Mouse (Mus musculus): ENCODE results near the gene Cideb. TPM values are rescaled to one million over a fixed set of nuclear protein-coding genes. Genes with fewer than 3 reads are reported as not detected.

The Cideb gene
- total and polyA plus RNA-seq, 2 experiments from 2014 or later: 0.34 to 3.6 TPM

GRCm38 (mm10) chr14:55721700-55722437 is 36.4 kb downstream of the Cideb start, which contains the start of gene Rabggta:
Gene Rabggta, minus strand, starts transcription at chr14:55722263.
- peak; percentile 92 for ATAC-seq (ENCODE audit: insufficient read depth, low read depth)
- Histone ChIP-seq H3K27me3 (ENCODE audit: control insufficient read depth, insufficient read depth, low read length) (no peaks in the 10 kb centered on the region), H3K36me3 (replicated peaks; ENCODE audit: control insufficient read depth, insufficient read depth, low read length) (peaks cover 8% of the 10 kb centered on the region), H3K4me2 (ENCODE audit: low read depth, low read length) (peak within 1 kb of the TSS; percentile 68), H3K4me1 (ENCODE audit: control insufficient read depth, insufficient read depth) (no peaks in the 10 kb centered on the region; the same call in 1 of the 2 replicates), H3K9me3 (replicated peaks; ENCODE audit: control insufficient read depth, low read length) (no peaks in the 10 kb centered on the region), H3K27ac (ENCODE audit: low read depth) (peak within 1 kb of the TSS; percentile 75), H3K9ac (replicated peaks; ENCODE audit: low read depth, low read length) (peak within 1 kb of the TSS; percentile 70), H3K4me3 (ENCODE audit: low read depth, low read length) (peak within 1 kb of the TSS; percentile 80)
- under 1% methylated on average over 49 of the region's 50 CpGs for WGBS
- peak; percentile 87 for DNase-seq (ENCODE audit: low spot score)
- TF ChIP-seq CTCF (IDR thresholded peaks at IDR 0.05; ENCODE audit: low read depth) (peak; percentile 90), EP300 (IDR thresholded peaks at IDR 0.05; ENCODE audit: low read depth) (no peak)

- Histone ChIP-seq H3K27me3 (ENCODE audit: control insufficient read depth, insufficient read depth, low read length) (no peaks in the 10 kb centered on the region), H3K27ac (ENCODE audit: low read depth) (no peak overlapping the region), H3K4me2 (ENCODE audit: low read depth, low read length) (peak overlapping the region; percentile 68), H3K9ac (replicated peaks; ENCODE audit: low read depth, low read length) (no peak overlapping the region), H3K9me3 (replicated peaks; ENCODE audit: control insufficient read depth, low read length) (no peaks in the 10 kb centered on the region), H3K4me1 (ENCODE audit: control insufficient read depth, insufficient read depth) (no peaks in the 10 kb centered on the region; the same call in 1 of the 2 replicates), H3K4me3 (ENCODE audit: low read depth, low read length) (peak overlapping the region; percentile 80), H3K36me3 (replicated peaks; ENCODE audit: control insufficient read depth, insufficient read depth, low read length) (peaks cover 16% of the 10 kb centered on the region)
- 91% methylated on average over 6 of the region's 6 CpGs for WGBS
- TF ChIP-seq CTCF (IDR thresholded peaks at IDR 0.05; ENCODE audit: low read depth) (no peak), EP300 (IDR thresholded peaks at IDR 0.05; ENCODE audit: low read depth) (no peak)
- no peak for ATAC-seq (ENCODE audit: insufficient read depth, low read depth)
- no peak for DNase-seq (ENCODE audit: low spot score)
These were observed 37.2 kb downstream of the Cideb start for GRCm38 (mm10) chr14:55721076-55721475.

GRCm38 (mm10) chr14:55720666-55721065 is 37.6 kb downstream of the Cideb start:
- Histone ChIP-seq H3K9ac (replicated peaks; ENCODE audit: low read depth, low read length) (no peak overlapping the region), H3K9me3 (replicated peaks; ENCODE audit: control insufficient read depth, low read length) (no peaks in the 10 kb centered on the region), H3K4me2 (ENCODE audit: low read depth, low read length) (no peak overlapping the region), H3K4me3 (ENCODE audit: low read depth, low read length) (no peak overlapping the region), H3K27me3 (ENCODE audit: control insufficient read depth, insufficient read depth, low read length) (no peaks in the 10 kb centered on the region), H3K36me3 (replicated peaks; ENCODE audit: control insufficient read depth, insufficient read depth, low read length) (peaks cover 17% of the 10 kb centered on the region), H3K27ac (ENCODE audit: low read depth) (no peak overlapping the region), H3K4me1 (ENCODE audit: control insufficient read depth, insufficient read depth) (no peaks in the 10 kb centered on the region; the same call in 1 of the 2 replicates)
- TF ChIP-seq CTCF (IDR thresholded peaks at IDR 0.05; ENCODE audit: low read depth) (no peak), EP300 (IDR thresholded peaks at IDR 0.05; ENCODE audit: low read depth) (no peak)
- no peak for DNase-seq (ENCODE audit: low spot score)
- 94% methylated on average over 12 of the region's 12 CpGs for whole genome bisulfite sequencing
- no peak for ATAC-seq (ENCODE audit: insufficient read depth, low read depth)

GRCm38 (mm10) chr14:55719737-55720136 is 38.5 kb downstream of the Cideb start:
- DNase-seq (ENCODE audit: low spot score) (no peak), ATAC-seq (ENCODE audit: insufficient read depth, low read depth) (no peak)
- H3K36me3 ChIP-seq (replicated peaks; ENCODE audit: control insufficient read depth, insufficient read depth, low read length): peaks cover 17% of the 10 kb centered on the region
- no peaks in the 10 kb centered on the region for H3K9me3 ChIP-seq (replicated peaks; ENCODE audit: control insufficient read depth, low read length)
- no peak overlapping the region for H3K4me2 ChIP-seq (ENCODE audit: low read depth, low read length)
- no peak overlapping the region for H3K4me3 ChIP-seq (ENCODE audit: low read depth, low read length)
- no peaks in the 10 kb centered on the region for H3K27me3 ChIP-seq (ENCODE audit: control insufficient read depth, insufficient read depth, low read length)
- no peak overlapping the region for H3K27ac ChIP-seq (ENCODE audit: low read depth)
- no peak overlapping the region for H3K9ac ChIP-seq (replicated peaks; ENCODE audit: low read depth, low read length)
- H3K4me1 ChIP-seq (ENCODE audit: control insufficient read depth, insufficient read depth): no peaks in the 10 kb centered on the region; the same call in 1 of the 2 replicates
- TF ChIP-seq EP300 (IDR thresholded peaks at IDR 0.05; ENCODE audit: low read depth): no peak
- no peak for TF ChIP-seq CTCF (IDR thresholded peaks at IDR 0.05; ENCODE audit: low read depth)
- 91% methylated on average over 6 of the region's 6 CpGs for WGBS

GRCm38 (mm10) chr14:55716884-55717283 is 41.4 kb downstream of the Cideb start:
- 81% methylated on average over 8 of the region's 8 CpGs for whole genome bisulfite sequencing
- no peak overlapping the region for H3K4me2 ChIP-seq (ENCODE audit: low read depth, low read length)
- no peak for ATAC-seq (ENCODE audit: insufficient read depth, low read depth)

More at GRCm38 (mm10) chr14:55716884-55717283, 41.4 kb downstream of the Cideb start:
- Histone ChIP-seq H3K27ac (ENCODE audit: low read depth) (no peak overlapping the region), H3K9ac (replicated peaks; ENCODE audit: low read depth, low read length) (no peak overlapping the region), H3K4me1 (ENCODE audit: control insufficient read depth, insufficient read depth) (no peaks in the 10 kb centered on the region; the same call in 1 of the 2 replicates), H3K9me3 (replicated peaks; ENCODE audit: control insufficient read depth, low read length) (no peaks in the 10 kb centered on the region), H3K27me3 (ENCODE audit: control insufficient read depth, insufficient read depth, low read length) (peaks cover 19% of the 10 kb centered on the region), H3K36me3 (replicated peaks; ENCODE audit: control insufficient read depth, insufficient read depth, low read length) (peaks cover 17% of the 10 kb centered on the region), H3K4me3 (ENCODE audit: low read depth, low read length) (no peak overlapping the region)
- TF ChIP-seq EP300 (IDR thresholded peaks at IDR 0.05; ENCODE audit: low read depth) (no peak), CTCF (IDR thresholded peaks at IDR 0.05; ENCODE audit: low read depth) (no peak)
- no peak for DNase-seq (ENCODE audit: low spot score)

Measured in heart, postnatal 0 days (tissue).